Mouse (Mus musculus): ENCODE results near the gene Fam131a.

- TF ChIP-seq POLR2A (IDR thresholded peaks at IDR 0.05; ENCODE audit: low read depth, low read length) (no peak), CTCF (IDR thresholded peaks at IDR 0.05; ENCODE audit: borderline replicate concordance, insufficient read depth, low read length) (no peak)
Measured at GRCm38 (mm10) chr16:20710810-20711209, 17.8 kb downstream of the Fam131a start.

All from embryonic fibroblast, embryonic 13.5 days (primary cell).